Mouse (Mus musculus): ENCODE measurements around the gene Ebf1. TPM values are rescaled to one million over a fixed set of nuclear protein-coding genes. Genes with fewer than 3 reads are reported as not detected.

Gene Ebf1
- polyA plus RNA-seq, 1 experiment from 2014 or later, result 41.9 TPM

GRCm38 (mm10) chr11:44682703-44683539 lies 65.8 kb downstream of the Ebf1 start:
- Histone ChIP-seq H3K9me3 (no peaks in the 10 kb centered on the region), H3K4me3 (peak overlapping the region; percentile 32), H3K4me1 (peaks cover 50% of the 10 kb centered on the region), H3K27me3 (replicated peaks; ENCODE audit: low read depth, poor library complexity, severe bottlenecking) (0 out of 2 replicates have a peak, but pooled peaks cover 4% of the 10 kb centered on the region), H3K27ac (replicated peaks) (peak overlapping the region; percentile 73), H3K36me3 (replicated peaks) (no peaks in the 10 kb centered on the region)
- 15% methylated on average over 18 of the region's 18 CpGs for WGBS
- DNase-seq (ENCODE audit: low spot score), result peak; percentile 62

DNA sequence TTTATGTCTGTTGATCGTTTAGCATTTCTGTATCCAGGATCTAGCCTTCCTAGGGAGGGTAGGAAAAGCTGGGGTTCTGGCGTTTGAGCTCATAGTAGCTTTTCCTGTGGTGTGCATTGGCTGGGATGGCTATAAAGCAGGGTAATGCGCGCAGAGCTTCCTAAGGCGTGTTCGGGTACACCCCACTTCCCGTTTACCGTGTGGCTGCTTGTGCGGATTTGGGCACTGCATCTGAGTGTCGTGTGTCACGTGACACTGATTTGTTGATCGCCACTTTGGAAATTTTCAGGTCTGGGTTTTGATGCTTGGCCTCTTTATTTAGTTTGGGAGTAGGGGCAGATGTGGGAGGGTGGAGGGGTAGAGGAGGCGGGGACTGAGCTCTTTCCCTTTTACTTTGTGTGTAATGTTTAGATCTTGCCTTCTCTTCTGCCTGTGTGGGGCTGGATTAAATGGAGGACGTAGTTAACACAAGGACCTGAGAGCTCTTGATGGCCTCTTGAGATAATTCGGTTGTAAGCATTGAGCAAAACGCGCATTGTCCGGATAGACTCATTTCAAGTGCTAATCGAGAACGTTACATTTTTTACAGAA lies 67.5 kb downstream of the Ebf1 start:
- DNase-seq (ENCODE audit: low spot score), result no peak

GRCm38 (mm10) chr11:44685129-44685528 lies 68.0 kb downstream of the Ebf1 start:
- 0 out of 2 replicates have a peak, but pooled peaks cover 4% of the 10 kb centered on the region for H3K27me3 ChIP-seq (replicated peaks; ENCODE audit: low read depth, poor library complexity, severe bottlenecking)
- H3K4me1 ChIP-seq, result peaks cover 60% of the 10 kb centered on the region
- H3K4me3 ChIP-seq, result no peak overlapping the region
- H3K27ac ChIP-seq (replicated peaks), result peak overlapping the region; percentile 60
- WGBS, result 69% methylated on average over 3 of the region's 3 CpGs
- no peak for DNase-seq (ENCODE audit: low spot score)
- H3K36me3 ChIP-seq (replicated peaks), result no peaks in the 10 kb centered on the region
- no peaks in the 10 kb centered on the region for H3K9me3 ChIP-seq

More for the DNA sequence above, 67.5 kb downstream of the Ebf1 start:
- Histone ChIP-seq H3K4me1 (peaks cover 55% of the 10 kb centered on the region), H3K27me3 (replicated peaks; ENCODE audit: low read depth, poor library complexity, severe bottlenecking) (0 out of 2 replicates have a peak, but pooled peaks cover 4% of the 10 kb centered on the region), H3K36me3 (replicated peaks) (no peaks in the 10 kb centered on the region), H3K4me3 (0 out of 2 replicates have a peak overlapping the region, but pooled peaks have one; percentile 13), H3K27ac (replicated peaks) (peak overlapping the region; percentile 60), H3K9me3 (no peaks in the 10 kb centered on the region)
- WGBS, result 48% methylated on average over 20 of the region's 20 CpGs

GRCm38 (mm10) chr11:44685911-44686361 lies 68.8 kb downstream of the Ebf1 start:
- H3K36me3 ChIP-seq (replicated peaks), result no peaks in the 10 kb centered on the region
- WGBS, result 32% methylated on average over 21 of the region's 21 CpGs
- H3K9me3 ChIP-seq, result no peaks in the 10 kb centered on the region
- H3K4me1 ChIP-seq, result peaks cover 65% of the 10 kb centered on the region
- 0 out of 2 replicates have a peak overlapping the region, but pooled peaks have one; percentile 13 for H3K4me3 ChIP-seq
- DNase-seq (ENCODE audit: low spot score), result peak; percentile 31
- 0 out of 2 replicates have a peak, but pooled peaks cover 4% of the 10 kb centered on the region for H3K27me3 ChIP-seq (replicated peaks; ENCODE audit: low read depth, poor library complexity, severe bottlenecking)
- peak overlapping the region; percentile 5 for H3K27ac ChIP-seq (replicated peaks)

DNA sequence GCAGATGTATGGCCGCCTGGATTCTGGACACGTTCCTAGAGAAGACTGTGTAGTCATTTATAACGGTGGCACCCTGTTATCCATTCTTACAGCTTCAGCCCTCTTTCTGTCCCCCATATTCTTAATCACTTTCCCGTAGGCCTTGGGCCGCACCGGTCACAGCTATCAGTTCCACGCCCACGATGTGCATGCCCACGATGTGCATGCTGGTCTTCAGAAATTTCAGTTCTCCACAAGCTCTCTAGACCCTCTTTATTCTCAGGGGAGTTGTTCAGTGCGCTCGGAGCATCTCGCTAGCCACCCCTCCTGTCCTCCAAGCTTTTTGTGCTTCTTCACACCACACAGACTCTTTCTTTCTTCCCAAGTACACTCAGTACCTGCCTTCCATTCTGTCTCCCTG lies 69.3 kb downstream of the Ebf1 start:
- no peaks in the 10 kb centered on the region for H3K9me3 ChIP-seq
- no peak for DNase-seq (ENCODE audit: low spot score)
- peaks cover 69% of the 10 kb centered on the region for H3K4me1 ChIP-seq
- H3K36me3 ChIP-seq (replicated peaks), result no peaks in the 10 kb centered on the region
- 80% methylated on average over 12 of the region's 12 CpGs for WGBS
- H3K27me3 ChIP-seq (replicated peaks; ENCODE audit: low read depth, poor library complexity, severe bottlenecking), result 0 out of 2 replicates have a peak, but pooled peaks cover 4% of the 10 kb centered on the region
- no peak overlapping the region for H3K4me3 ChIP-seq
- H3K27ac ChIP-seq (replicated peaks), result peak overlapping the region; percentile 5; the same call in 1 of the 2 replicates

DNA sequence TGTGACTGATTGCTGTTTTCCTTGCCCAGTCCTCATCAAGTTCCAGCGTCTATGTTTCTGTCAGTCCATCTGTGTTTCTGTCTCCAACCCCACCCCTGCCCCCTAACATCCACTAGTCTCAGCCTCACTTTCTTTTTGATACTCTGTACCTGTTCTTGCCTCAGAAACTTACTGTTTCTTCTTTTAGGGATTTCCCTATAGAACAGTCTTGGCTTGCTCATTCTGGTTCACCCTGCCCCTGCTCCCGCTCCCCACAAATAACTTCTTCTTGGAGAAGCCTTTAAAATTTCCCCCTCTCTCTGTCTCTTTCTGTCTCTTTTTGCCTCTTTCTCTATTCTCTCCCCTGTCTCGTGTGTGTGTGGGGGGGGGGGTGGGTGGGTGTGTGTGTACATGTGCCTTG lies 71.4 kb downstream of the Ebf1 start:
- Histone ChIP-seq H3K4me1 (peaks cover 68% of the 10 kb centered on the region), H3K9me3 (no peaks in the 10 kb centered on the region), H3K4me3 (no peak overlapping the region), H3K27me3 (replicated peaks; ENCODE audit: low read depth, poor library complexity, severe bottlenecking) (0 out of 2 replicates have a peak, but pooled peaks cover 4% of the 10 kb centered on the region), H3K27ac (replicated peaks) (no peak overlapping the region), H3K36me3 (replicated peaks) (no peaks in the 10 kb centered on the region)
- 81% methylated on average over 3 of the region's 3 CpGs for WGBS
- DNase-seq (ENCODE audit: low spot score), result no peak

- H3K36me3 ChIP-seq (replicated peaks), result no peaks in the 10 kb centered on the region
- WGBS, result 64% methylated on average over 7 of the region's 7 CpGs
These were observed 72.6 kb downstream of the Ebf1 start for GRCm38 (mm10) chr11:44689571-44690264.

GRCm38 (mm10) chr11:44690265-44690572 lies 73.1 kb downstream of the Ebf1 start:
- peaks cover 60% of the 10 kb centered on the region for H3K4me1 ChIP-seq
- 87% methylated on average over 5 of the region's 5 CpGs for WGBS

More at GRCm38 (mm10) chr11:44689571-44690264, 72.6 kb downstream of the Ebf1 start:
- Histone ChIP-seq H3K4me3 (no peak overlapping the region), H3K27ac (replicated peaks) (no peak overlapping the region), H3K4me1 (peaks cover 65% of the 10 kb centered on the region), H3K27me3 (replicated peaks; ENCODE audit: low read depth, poor library complexity, severe bottlenecking) (0 out of 2 replicates have a peak, but pooled peaks cover 4% of the 10 kb centered on the region), H3K9me3 (no peaks in the 10 kb centered on the region)
- no peak for DNase-seq (ENCODE audit: low spot score)

GRCm38 (mm10) chr11:44695416-44695815 lies 78.3 kb downstream of the Ebf1 start:
- 0 out of 2 replicates have a peak, but pooled peaks cover 3% of the 10 kb centered on the region for H3K27me3 ChIP-seq (replicated peaks; ENCODE audit: low read depth, poor library complexity, severe bottlenecking)

More at GRCm38 (mm10) chr11:44690265-44690572, 73.1 kb downstream of the Ebf1 start:
- H3K4me3 ChIP-seq, result no peak overlapping the region
- DNase-seq (ENCODE audit: low spot score), result no peak
- H3K27ac ChIP-seq (replicated peaks), result no peak overlapping the region
- H3K27me3 ChIP-seq (replicated peaks; ENCODE audit: low read depth, poor library complexity, severe bottlenecking), result 0 out of 2 replicates have a peak, but pooled peaks cover 4% of the 10 kb centered on the region
- H3K9me3 ChIP-seq, result no peaks in the 10 kb centered on the region
- H3K36me3 ChIP-seq (replicated peaks), result no peaks in the 10 kb centered on the region

DNA sequence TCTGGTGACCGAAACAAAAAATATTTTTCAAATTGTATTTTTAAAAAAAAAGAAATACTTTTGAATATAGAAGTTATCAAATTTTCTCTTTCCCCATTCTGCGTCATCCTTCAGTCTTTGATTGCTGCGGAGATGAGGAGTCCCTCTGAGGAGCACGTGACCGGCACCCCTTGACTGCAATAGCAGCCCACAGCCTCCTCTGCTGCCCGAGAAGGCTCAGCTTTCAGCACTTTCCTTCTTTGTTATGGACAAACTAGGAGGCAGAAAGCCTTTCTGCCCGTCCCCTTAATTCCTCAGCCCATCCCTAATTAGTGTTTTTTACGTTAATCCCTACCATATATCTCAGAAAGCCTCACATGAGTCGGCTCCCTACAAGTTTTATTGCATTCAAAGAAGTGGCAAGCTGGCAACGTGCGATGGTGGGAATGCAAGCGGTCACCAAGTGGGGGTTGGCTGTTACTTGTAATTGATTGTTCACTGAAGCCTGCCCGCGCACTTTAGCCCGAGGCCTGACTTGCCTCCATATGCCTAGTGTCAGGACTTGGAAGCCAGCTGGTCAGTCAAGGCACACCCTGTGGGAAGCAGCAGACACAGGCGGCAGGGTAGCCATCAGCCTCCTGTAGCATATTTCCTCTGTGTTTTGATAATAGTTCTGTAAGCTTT lies 79.6 kb downstream of the Ebf1 start:
- DNase-seq (ENCODE audit: low spot score), result peak; percentile 73
- H3K27me3 ChIP-seq (replicated peaks; ENCODE audit: low read depth, poor library complexity, severe bottlenecking), result 0 out of 2 replicates have a peak, but pooled peaks cover 3% of the 10 kb centered on the region
- peak overlapping the region; percentile 80 for H3K27ac ChIP-seq (replicated peaks)
- no peaks in the 10 kb centered on the region for H3K36me3 ChIP-seq (replicated peaks)
- H3K4me3 ChIP-seq, result peak overlapping the region; percentile 40
- 6% methylated on average over 16 of the region's 16 CpGs for WGBS
- peaks cover 67% of the 10 kb centered on the region for H3K4me1 ChIP-seq
- H3K9me3 ChIP-seq, result no peaks in the 10 kb centered on the region

More at GRCm38 (mm10) chr11:44695416-44695815, 78.3 kb downstream of the Ebf1 start:
- no peak overlapping the region for H3K27ac ChIP-seq (replicated peaks)
- no peaks in the 10 kb centered on the region for H3K9me3 ChIP-seq
- H3K4me1 ChIP-seq, result peaks cover 68% of the 10 kb centered on the region
- 93% methylated on average over 9 of the region's 9 CpGs for WGBS
- no peak for DNase-seq (ENCODE audit: low spot score)
- H3K36me3 ChIP-seq (replicated peaks), result no peaks in the 10 kb centered on the region
- no peak overlapping the region for H3K4me3 ChIP-seq

- Histone ChIP-seq H3K36me3 (replicated peaks) (no peaks in the 10 kb centered on the region), H3K9me3 (no peaks in the 10 kb centered on the region), H3K27ac (replicated peaks) (peak overlapping the region; percentile 40), H3K27me3 (replicated peaks; ENCODE audit: low read depth, poor library complexity, severe bottlenecking) (0 out of 2 replicates have a peak, but pooled peaks cover 3% of the 10 kb centered on the region), H3K4me3 (no peak overlapping the region), H3K4me1 (peaks cover 48% of the 10 kb centered on the region)
- DNase-seq (ENCODE audit: low spot score), result peak; percentile 44
- WGBS, result 45% methylated on average over 4 of the region's 4 CpGs
These were observed 83.1 kb downstream of the Ebf1 start for GRCm38 (mm10) chr11:44700181-44700580.

All from embryonic facial prominence, embryonic 10.5 days (tissue).